Mouse (Mus musculus) testis, adult 2 months (tissue): ENCODE results near the gene Aff3.

ENCODE experiments used
- CTCF ChIP-seq: fragments of 200-500 bp; IDR thresholded peaks from 2 replicates; pipeline ENCODE4 v1.5.1; 2012; ENCODE audit warnings: low read depth, mild to moderate bottlenecking, inconsistent platforms, low read length, moderate library complexity; ENCODE audit not compliant: control insufficient read depth, insufficient read depth, insufficient replicate concordance
- POLR2A ChIP-seq: fragments of 200-500 bp; IDR thresholded peaks from 2 replicates; pipeline ENCODE4 v1.6.1; 2012; ENCODE audit warnings: low read depth, mild to moderate bottlenecking, inconsistent platforms, low read length, moderate library complexity; ENCODE audit not compliant: control insufficient read depth

GRCm38 (mm10) chr1:38197145-38197682 lies 467.5 kb downstream of the Aff3 start:
- no peak for TF ChIP-seq CTCF
- TF ChIP-seq POLR2A, result no peak
